Mouse (Mus musculus): Measurements from ENCODE around the gene Gfod2.

GRCm38 (mm10) chr8:105702731-105703415, 55.6 kb downstream of the Gfod2 start:
- TF ChIP-seq CTCF (IDR thresholded peaks at IDR 0.05; ENCODE audit: extremely low read depth, insufficient read depth, low read length) (no peak), POLR2A (IDR thresholded peaks at IDR 0.05; ENCODE audit: extremely low read depth, insufficient read depth, low read length) (no peak)

All from cortical plate, adult 2 months (tissue).